Mouse (Mus musculus) heart, postnatal 0 days (tissue): ENCODE results near the gene Sept9. TPM values are rescaled to one million over a fixed set of nuclear protein-coding genes. Genes with fewer than 3 reads are reported as not detected.

ENCODE experiments used
- ATAC-seq: fragments of 200-750 bp; cut with Nextera tagmentation; 2 replicates; pipeline ENCODE4 v1.8.0; 2017; ENCODE audit warnings: low read depth, moderate number of reproducible peaks, moderate library complexity; ENCODE audit not compliant: insufficient read depth
- DNase-seq: peaks from one replicate; pipeline ENCODE4 v3.0.0-alpha.2; 2016; ENCODE audit warnings: low spot score
- H3K27ac ChIP-seq: fragments of 300-500 bp; sonication (generic); 2 replicates; pipeline ENCODE4 v1.5.1; 2014; ENCODE audit warnings: low read depth, mild to moderate bottlenecking
- H3K27me3 ChIP-seq: fragments of 300-500 bp; sonication (generic); 2 replicates; pipeline ENCODE4 v1.6.1; 2014; ENCODE audit warnings: low read length, mixed read lengths; ENCODE audit not compliant: control insufficient read depth, insufficient read depth
- H3K36me3 ChIP-seq: fragments of 300-500 bp; sonication (generic); replicated peaks from 2 replicates; pipeline ENCODE4 v1.6.1; 2014; ENCODE audit warnings: low read length, mixed read lengths; ENCODE audit not compliant: control insufficient read depth, insufficient read depth
- H3K4me1 ChIP-seq: fragments of 300-500 bp; sonication (generic); 2 replicates; pipeline ENCODE4 v1.6.1; 2014; ENCODE audit warnings: antibody characterized with exemption; ENCODE audit not compliant: control insufficient read depth, insufficient read depth
- H3K4me2 ChIP-seq: fragments of 300-500 bp; sonication (generic); 2 replicates; pipeline ENCODE4 v1.6.1; 2014; ENCODE audit warnings: low read depth, mild to moderate bottlenecking, low read length, moderate library complexity
- H3K4me3 ChIP-seq: fragments of 300-500 bp; sonication (generic); 2 replicates; pipeline ENCODE4 v1.5.1; 2014; ENCODE audit warnings: low read depth, low read length
- H3K9ac ChIP-seq: fragments of 300-500 bp; sonication (generic); replicated peaks from 2 replicates; pipeline ENCODE4 v1.6.1; 2014; ENCODE audit warnings: low read depth, low read length, mixed read lengths
- H3K9me3 ChIP-seq: fragments of 300-500 bp; sonication (generic); replicated peaks from 2 replicates; pipeline ENCODE4 v1.6.1; 2016; ENCODE audit warnings: low read length; ENCODE audit not compliant: control insufficient read depth
- CTCF ChIP-seq: IDR thresholded peaks from 2 replicates; pipeline ENCODE4 v1.5.1; 2016; ENCODE audit warnings: antibody characterized with exemption, control low read depth, low read depth
- EP300 ChIP-seq: IDR thresholded peaks from 2 replicates; pipeline ENCODE4 v1.6.1; 2016; ENCODE audit warnings: antibody characterized with exemption, low read depth
- WGBS: fragments of 180-500 bp; shearing (Covaris S2); extraction: QIAGEN DNeasy Blood & Tissue Kit; methylation state at CpG from one replicate; pipeline ENCODE4 v1.1.7; 2014; 5-methylcytosine and 5-hydroxymethylcytosine counted together
- polyA plus RNA-seq: library from polyadenylated mRNA; unstranded; fragments of >200 nt; fragmentation: Nextera tagmentation; extraction: Ambion mirVana; gene quantifications from 2 replicates; pipeline ENCODE4 v1.2.1, GENCODE M21; 2015
- total RNA-seq: library from RNA; depleted of rRNA; stranded (reverse); fragments of >200 nt; gene quantifications from 2 replicates; pipeline ENCODE4 v1.2.3, GENCODE M21; 2014; ENCODE audit warnings: low replicate concordance

The Sept9 gene
- total and polyA plus RNA-seq, 2 experiments from 2014 or later, result 31.6 to 64.2 TPM

GRCm38 (mm10) chr11:117238169-117238568, 38.7 kb downstream of the Sept9 start:
- TF ChIP-seq CTCF, result peak; percentile 94
- no peak for TF ChIP-seq EP300
- ATAC-seq, result peak; percentile 62; the same call in 1 of the 2 replicates
- 9% methylated on average over 4 of the region's 4 CpGs for WGBS

DNA sequence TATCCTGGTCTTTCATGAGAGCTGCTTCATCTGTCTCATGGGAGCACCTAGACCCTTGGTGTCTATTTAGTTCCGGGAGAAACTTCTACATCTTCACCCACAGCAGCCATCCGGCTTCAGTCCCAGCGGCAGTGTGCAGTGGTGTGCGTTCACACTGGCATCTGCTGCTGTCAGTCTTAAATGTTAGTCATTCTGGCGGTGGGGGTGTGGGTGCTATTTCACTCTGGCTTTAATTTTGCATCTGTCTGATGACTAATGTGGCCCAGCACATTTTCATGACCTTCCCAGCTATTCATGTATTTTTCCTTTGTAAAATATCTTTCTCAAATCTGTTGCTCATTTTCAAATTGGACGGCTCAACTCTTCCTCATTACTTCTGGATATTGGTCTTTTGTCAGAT, 40.2 kb downstream of the Sept9 start:
- Histone ChIP-seq H3K27ac (no peak overlapping the region), H3K4me2 (no peak overlapping the region), H3K4me1 (peaks cover 14% of the 10 kb centered on the region), H3K4me3 (no peak overlapping the region), H3K27me3 (no peaks in the 10 kb centered on the region; the same call in 1 of the 2 replicates), H3K36me3 (no peaks in the 10 kb centered on the region), H3K9me3 (no peaks in the 10 kb centered on the region), H3K9ac (no peak overlapping the region)
- WGBS, result 85% methylated on average over 6 of the region's 6 CpGs
- DNase-seq (no peak), ATAC-seq (no peak)
- TF ChIP-seq CTCF (no peak), EP300 (no peak)

More at GRCm38 (mm10) chr11:117238169-117238568, 38.7 kb downstream of the Sept9 start:
- DNase-seq, result peak; percentile 82
- peaks cover 14% of the 10 kb centered on the region for H3K4me1 ChIP-seq
- H3K36me3 ChIP-seq, result no peaks in the 10 kb centered on the region
- H3K27ac ChIP-seq, result no peak overlapping the region
- H3K27me3 ChIP-seq, result no peaks in the 10 kb centered on the region; the same call in 1 of the 2 replicates
- no peak overlapping the region for H3K9ac ChIP-seq
- H3K9me3 ChIP-seq, result no peaks in the 10 kb centered on the region
- no peak overlapping the region for H3K4me3 ChIP-seq
- no peak overlapping the region for H3K4me2 ChIP-seq

DNA sequence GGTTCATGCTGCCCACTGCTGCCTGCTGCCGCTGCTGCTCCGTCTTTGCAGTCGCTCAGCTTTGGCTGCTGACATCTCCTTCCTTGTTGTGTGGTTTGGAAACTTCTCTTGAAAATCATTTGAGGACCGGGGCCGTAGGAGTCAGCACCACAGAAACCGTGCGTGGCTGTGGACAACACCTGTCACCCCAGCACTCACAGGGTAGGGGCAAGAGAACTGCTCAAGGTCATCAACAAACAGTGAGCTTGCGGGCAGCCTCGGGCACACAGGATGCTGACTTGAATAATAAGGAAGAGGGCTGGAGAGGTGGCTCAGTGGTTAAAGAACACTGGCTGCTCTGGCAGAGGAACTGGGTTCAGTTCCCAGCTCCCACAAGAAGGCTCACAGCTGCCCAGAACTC, 40.9 kb downstream of the Sept9 start:
- Histone ChIP-seq H3K36me3 (no peaks in the 10 kb centered on the region), H3K4me1 (peaks cover 8% of the 10 kb centered on the region), H3K9ac (no peak overlapping the region), H3K4me2 (no peak overlapping the region), H3K27me3 (no peaks in the 10 kb centered on the region; the same call in 1 of the 2 replicates), H3K9me3 (no peaks in the 10 kb centered on the region), H3K4me3 (no peak overlapping the region), H3K27ac (no peak overlapping the region)
- no peak for DNase-seq
- WGBS, result 73% methylated on average over 9 of the region's 9 CpGs
- ATAC-seq, result no peak
- TF ChIP-seq CTCF, result no peak
- TF ChIP-seq EP300, result no peak

- Histone ChIP-seq H3K4me2 (no peak overlapping the region), H3K9ac (no peak overlapping the region), H3K4me1 (peaks cover 3% of the 10 kb centered on the region; the same call in 1 of the 2 replicates), H3K4me3 (no peak overlapping the region), H3K9me3 (no peaks in the 10 kb centered on the region), H3K36me3 (no peaks in the 10 kb centered on the region), H3K27ac (no peak overlapping the region), H3K27me3 (no peaks in the 10 kb centered on the region; the same call in 1 of the 2 replicates)
- DNase-seq (peak; percentile 55), ATAC-seq (no peak)
- TF ChIP-seq EP300 (no peak), CTCF (no peak)
- 63% methylated on average over 11 of the region's 11 CpGs for WGBS
Observed at GRCm38 (mm10) chr11:117240861-117241738, 41.6 kb downstream of the Sept9 start.

- H3K27me3 ChIP-seq, result no peaks in the 10 kb centered on the region; the same call in 1 of the 2 replicates
- no peaks in the 10 kb centered on the region for H3K9me3 ChIP-seq
- ATAC-seq (no peak), DNase-seq (no peak)
- TF ChIP-seq CTCF (no peak), EP300 (no peak)
- H3K4me3 ChIP-seq, result no peak overlapping the region
- peaks cover 3% of the 10 kb centered on the region for H3K4me1 ChIP-seq
- WGBS, result 68% methylated on average over 10 of the region's 10 CpGs
- no peak overlapping the region; the same call in 1 of the 2 replicates for H3K27ac ChIP-seq
- H3K36me3 ChIP-seq, result no peaks in the 10 kb centered on the region
- no peak overlapping the region for H3K9ac ChIP-seq
- H3K4me2 ChIP-seq, result no peak overlapping the region
Observed at GRCm38 (mm10) chr11:117242339-117243084, 43.1 kb downstream of the Sept9 start.
